Mouse (Mus musculus): ENCODE data around the gene Epb42.

- TF ChIP-seq CTCF (IDR thresholded peaks at IDR 0.05; ENCODE audit: control insufficient read depth, insufficient read depth, insufficient replicate concordance, low read depth, low read length), result no peak
- no peak for TF ChIP-seq POLR2A (IDR thresholded peaks at IDR 0.05; ENCODE audit: control insufficient read depth, low read depth, low read length)
Measured at GRCm38 (mm10) chr2:121069506-121069905, 32.6 kb upstream of the Epb42 start.

All from testis, adult 2 months (tissue).